Mouse (Mus musculus) A20 (cell line): ENCODE measurements around the gene Prdx2.

Source experiments
- DNase-seq: peaks from one replicate; pipeline ENCODE4 v3.0.0-alpha.2; 2011; ENCODE audit warnings: low read depth, low spot score

Gene Prdx2

DNA sequence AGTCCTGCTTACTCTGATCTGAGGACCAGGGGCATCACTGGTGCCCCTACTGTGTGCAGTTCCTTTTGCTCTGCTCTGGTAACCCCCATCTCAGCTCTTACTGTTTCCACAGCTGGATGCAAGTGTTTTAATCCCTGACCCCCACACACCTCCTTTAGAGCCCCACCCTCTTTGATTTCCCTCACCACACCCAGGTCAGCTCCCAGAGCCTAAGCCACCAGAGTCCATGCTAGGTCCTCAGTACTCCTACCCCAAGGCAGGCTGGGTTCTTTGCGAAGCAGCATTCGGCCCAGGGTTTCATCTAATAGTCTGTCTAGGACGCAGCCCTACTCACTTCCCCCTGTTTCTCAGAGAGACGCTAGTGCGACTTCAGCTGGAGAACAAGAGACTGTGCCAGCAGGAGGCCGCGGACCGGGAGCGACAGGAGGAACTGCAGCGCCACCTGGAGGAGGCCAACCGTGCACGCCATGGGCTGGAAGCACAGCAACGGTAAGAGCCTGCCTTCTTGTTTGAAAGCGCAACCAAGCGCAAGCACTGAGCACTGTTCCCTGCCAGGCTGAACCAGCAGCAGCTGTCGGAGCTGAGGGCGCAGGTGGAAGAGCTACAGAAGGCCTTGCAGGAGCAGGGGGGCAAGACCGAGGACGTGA lies 28.4 kb downstream of the Prdx2 start:
- peak; percentile 94 for DNase-seq

DNA sequence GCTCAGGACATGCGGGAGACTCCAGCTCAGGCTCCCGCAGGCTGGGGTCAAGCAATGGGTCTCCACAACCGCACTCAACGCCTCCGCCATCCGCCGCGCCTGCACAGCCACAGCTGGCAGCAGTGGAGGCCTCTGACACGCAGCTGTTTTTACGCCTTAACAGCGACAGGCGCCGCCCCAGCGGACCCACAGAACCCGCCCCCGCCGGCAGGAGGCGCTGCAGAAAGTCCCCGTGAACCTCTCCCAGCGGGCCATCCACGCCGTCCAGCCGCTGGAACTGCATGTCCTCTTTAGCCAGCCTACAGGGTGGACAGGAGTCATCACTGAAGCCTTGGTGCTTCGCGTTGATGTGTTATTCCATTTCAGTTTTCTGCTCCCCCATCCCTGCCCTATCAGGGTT lies 38.3 kb downstream of the Prdx2 start:
- no peak for DNase-seq

DNA sequence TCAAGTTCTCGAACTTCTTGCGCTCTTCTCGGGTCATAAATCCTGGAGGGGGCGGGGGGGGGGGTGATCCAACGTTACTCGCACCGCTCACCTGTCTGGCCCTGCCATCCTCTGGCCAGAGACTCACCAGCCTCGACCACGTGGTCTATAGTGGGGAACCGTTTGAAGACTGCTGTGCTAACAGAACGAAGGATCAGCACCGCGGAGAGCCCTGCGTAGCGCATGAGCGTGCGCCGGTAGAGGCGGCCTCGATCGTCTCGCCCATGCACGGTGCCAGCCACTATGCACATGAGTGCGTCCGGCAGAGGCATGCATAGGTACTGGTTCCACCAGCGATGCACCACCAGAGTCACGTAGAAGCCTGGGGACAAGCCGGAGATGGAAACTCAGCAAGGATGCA lies 41.9 kb downstream of the Prdx2 start:
- DNase-seq: no peak

DNA sequence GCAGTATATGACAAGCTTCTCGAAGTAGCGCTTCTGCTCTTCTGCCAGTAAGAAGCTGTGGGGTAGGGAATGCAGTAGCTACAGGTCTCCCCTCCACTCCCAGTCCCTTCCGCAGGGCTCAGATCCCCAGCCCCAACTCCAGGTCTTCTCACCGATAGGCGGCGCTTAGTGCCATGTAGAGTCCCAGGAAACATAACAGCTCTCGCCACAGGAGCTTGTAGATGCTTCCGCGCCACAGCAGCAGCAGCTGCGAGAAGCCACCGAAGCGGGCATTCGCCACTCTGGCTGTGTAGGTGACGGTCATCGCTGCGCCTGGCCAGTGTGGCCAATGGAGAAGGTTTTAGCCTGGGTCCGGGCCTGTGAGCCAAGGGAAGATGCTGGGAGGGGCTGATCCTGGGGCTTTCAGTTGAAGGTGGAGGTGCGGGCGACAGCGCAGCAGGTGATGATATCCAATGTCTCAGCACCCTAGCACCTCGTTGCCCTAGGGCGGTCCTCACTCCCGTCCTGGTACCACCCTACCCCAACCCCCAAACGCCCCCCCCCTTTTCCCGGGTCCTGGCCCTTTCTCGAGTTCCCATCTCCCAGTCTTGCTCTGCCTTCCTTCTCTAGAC lies 43.9 kb downstream of the Prdx2 start:
- DNase-seq: peak; percentile 83

DNA sequence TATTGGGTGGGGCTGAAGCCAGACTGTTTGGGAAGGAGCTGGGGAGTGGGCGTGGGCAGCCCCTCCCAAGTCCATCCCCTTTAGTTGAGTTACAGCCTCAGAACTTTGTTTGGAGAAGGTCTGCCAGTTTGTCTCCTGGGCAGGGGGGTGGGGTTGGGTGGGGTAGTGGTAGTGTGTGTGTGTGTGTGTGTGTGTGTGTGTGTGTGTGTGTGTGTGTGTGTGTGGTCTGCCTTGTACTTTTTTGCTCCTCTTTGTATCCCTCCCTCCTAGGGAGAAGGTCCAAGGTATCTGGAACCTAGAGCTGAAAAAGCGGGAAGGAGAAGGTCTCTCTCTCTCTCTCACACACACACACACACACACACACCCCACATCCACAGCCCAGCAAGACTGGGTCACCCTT lies 45.0 kb downstream of the Prdx2 start, which contains the start of gene Best2:
TSS of gene Best2 (minus strand) at position 101 of the 400 bp plus-strand sequence.
- DNase-seq: no peak

DNA sequence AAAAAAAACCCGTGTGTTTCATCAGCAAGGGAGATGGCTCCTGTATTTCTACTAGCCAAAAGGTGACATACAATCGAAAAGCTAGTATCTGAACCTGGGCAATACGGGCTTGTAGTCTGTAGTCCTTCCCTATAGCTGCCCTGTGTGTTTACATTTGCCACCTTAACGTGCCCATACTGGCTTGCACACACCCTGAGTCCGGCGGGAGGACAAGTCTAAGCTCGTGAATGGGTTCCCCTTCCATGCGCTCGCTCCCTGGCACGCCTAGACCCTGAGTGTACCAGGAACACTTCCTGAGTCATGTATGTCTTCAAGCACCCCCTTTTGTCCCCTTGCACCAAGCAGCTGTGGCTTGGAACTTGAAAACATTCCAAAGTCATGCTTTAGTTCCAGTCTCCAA lies 47.3 kb downstream of the Prdx2 start:
- no peak for DNase-seq

DNA sequence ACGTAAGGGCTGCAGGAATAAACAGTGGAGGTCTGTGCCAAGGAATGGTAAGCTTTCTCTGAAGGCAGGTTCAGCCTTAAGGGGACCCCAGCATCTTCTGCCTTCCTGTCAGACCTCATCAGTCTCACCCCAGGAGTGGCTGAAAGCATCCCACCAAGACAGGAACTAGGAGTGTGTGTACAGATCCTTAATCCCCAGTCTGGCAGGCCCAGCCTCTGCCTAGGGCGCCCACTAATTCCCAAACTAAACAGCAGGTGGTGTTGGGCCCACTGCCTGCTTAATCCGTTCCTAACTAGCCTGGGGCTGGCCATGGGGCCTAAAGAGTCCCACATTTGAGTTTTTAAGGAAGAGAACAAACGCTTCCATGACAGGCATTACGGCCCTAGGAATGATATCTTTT lies 47.8 kb downstream of the Prdx2 start:
- DNase-seq: no peak

DNA sequence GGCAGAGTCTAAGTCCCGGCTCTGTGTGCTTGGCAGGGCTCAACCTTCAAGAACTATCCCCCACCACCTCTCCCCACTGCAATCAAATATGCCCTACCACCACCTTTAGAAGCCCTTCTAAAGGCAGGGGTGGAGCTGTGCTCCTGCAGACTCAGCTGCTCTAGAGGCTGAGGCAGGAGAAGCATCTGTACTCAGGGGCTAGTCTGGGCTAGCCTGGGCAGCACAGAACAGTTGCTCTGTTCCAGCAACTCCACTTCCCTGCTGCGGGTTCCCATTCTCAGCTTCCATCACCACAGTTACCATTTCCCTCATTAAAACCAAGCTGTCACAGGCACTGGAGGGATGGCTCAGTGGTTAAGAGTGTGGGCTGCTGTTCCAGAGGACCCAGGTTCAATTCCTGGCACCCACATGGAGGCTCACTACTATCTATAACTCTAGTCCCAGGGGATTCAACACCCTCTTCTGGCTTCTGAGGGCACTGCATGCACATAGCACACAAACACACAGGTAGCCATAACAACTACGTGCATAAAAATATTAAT lies 52.2 kb downstream of the Prdx2 start:
- no peak for DNase-seq

DNA sequence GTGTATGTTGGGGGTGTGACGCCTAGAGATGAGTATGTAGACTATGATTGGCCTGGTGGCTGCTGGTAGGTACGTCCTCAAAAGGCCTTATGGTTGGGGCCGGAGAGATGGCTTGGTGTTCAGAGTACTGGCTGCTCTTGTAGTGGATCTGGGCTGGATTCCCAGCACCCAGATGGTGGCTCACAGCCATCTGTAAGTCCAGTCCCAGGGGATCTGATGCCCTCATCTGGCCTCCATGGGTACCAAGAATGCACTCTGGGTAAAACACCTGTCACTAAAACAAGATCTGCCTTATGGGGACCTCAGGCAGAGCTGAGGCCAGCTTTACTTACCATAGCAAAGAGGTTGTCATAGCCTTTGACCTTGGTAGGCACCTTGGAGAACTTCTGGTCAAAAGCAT lies 54.5 kb downstream of the Prdx2 start:
- no peak for DNase-seq
